Mouse (Mus musculus): ENCODE data around the gene Cib4.

Cib4 gene

DNA sequence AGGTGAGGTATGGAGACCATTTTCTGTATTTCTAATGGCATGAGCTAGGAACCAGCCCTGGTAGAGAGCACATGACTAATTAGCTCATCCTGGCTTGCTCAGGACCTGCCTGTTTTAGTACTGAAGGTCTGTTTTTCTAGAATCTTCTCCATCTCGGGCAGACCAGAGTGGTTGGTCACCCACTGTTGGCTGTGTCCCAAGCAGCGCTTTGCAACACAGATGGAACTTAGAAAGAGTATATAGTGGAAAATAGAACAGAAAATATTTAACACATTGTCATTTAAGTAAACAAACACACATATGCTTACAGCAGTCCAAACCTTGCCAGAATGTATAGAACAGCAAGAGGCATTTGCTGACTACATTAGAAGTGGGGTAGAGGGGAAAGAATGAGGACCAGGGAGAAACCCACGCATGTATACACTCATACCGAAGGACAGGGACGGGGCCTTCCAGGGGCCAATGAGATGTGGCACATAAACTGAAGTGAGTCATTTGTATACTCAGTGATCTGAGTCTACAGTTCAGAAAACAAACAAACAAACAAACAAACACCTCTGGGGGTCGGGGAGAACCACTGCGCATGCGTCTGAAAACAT lies 105.2 kb downstream of the Cib4 start:
- no peak for DNase-seq (ENCODE audit: low spot score in 2 of 2)

DNA sequence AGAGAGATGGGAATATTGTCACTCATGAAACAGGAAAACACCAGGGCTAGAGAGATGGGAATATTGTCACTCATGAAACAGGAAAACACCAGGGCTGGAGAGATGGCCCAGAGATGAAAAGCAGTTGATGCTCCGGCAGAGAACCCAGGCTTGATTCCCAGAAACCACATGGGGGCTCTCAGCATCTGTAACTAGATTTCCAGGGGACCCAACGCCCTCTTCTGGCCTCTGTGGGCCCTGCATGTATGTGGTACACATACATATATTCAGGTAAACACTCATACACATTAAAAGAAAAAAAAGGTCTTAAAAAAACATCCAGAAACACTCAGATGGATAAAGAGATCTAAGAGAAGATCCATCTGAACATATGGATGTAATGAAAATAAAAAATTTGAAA lies 106.7 kb downstream of the Cib4 start:
- DNase-seq (ENCODE audit: low spot score in 2 of 2) = no peak
